Comparison of ENCODE assay signal across 8 mouse cellular contexts in the genomic region with DNA sequence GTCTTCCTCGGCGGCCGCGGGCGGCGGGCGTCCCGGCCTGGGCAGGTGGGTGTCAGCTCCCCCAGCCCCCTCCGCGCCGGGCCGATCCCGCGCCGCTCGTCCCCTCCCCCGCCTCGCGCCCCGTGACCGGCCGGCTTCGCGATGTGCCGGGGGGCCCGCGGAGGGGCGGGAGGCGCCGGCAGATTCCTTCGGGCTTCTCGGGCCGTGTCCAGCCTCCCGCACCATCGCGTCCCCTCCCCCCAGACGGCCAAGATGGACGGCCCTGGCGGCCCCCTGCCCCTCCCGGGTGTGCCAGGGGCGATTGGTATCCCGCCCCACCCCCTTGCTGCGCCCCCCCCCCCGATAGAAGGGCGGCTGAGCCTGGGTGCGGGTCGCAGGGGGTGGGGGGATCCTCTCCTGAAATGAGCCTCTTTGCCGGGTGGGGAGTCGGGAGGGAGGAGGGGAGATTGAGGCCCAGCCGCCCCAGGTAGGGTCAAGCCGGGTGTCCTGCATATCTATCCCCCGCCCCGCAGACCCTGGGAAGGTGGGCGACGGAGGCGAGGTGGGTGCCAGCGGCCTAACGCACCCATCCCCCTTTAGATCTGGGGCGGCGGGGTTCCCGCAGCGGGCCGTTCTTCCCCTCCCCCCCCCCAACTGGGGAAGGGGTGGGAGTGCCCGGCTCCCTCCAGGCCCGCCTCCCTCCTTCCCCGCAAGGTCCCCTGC. TPM values are rescaled to one million over a fixed set of nuclear protein-coding genes. Genes with fewer than 3 reads are reported as not detected.
DNase-seq lines count a peak whose midpoint lies in the region; ATAC-seq and TF ChIP-seq lines count a peak whose summit lies in the region.

No protein-coding gene starts in this region.

- peak overlapping the region; percentile 97 for H3K9ac ChIP-seq in hindbrain, embryonic 16.5 days (ENCODE audit: low read depth, low read length)
- peak overlapping the region; percentile 98 for H3K9ac ChIP-seq in liver, embryonic 15.5 days
- peak overlapping the region; percentile 99 for H3K9ac ChIP-seq in neural tube, embryonic 13.5 days

- DNase-seq in lung, adult 18-20 months = peak; percentile 26 to 47
- no peak for DNase-seq in lung, postnatal 25 days (ENCODE audit: low spot score)
- DNase-seq in cerebellum, adult 9-11 months = peak; percentile 68
- DNase-seq in gastrocnemius, adult 2 months = peak; percentile 70
- peak; percentile 30 for DNase-seq in thymus, postnatal 25 days

- H3K27ac ChIP-seq in gastrocnemius, adult 2 months = peak overlapping the region; percentile 100
- H3K27ac ChIP-seq in hindbrain, embryonic 16.5 days (ENCODE audit: low read depth, low read length) = peak overlapping the region; percentile 99
- H3K27ac ChIP-seq in liver, embryonic 15.5 days (replicated peaks) = peak overlapping the region; percentile 93
- peak overlapping the region; percentile 98 for H3K27ac ChIP-seq in neural tube, embryonic 13.5 days (replicated peaks)

- 0% methylated on average over 21 of the region's 66 CpGs for WGBS in hindbrain, embryonic 16.5 days
- WGBS in liver, embryonic 15.5 days (ENCODE audit: insufficient replicate concordance) = under 1% methylated on average over 50 of the region's 66 CpGs
- WGBS in neural tube, embryonic 13.5 days = 2% methylated on average over 37 of the region's 66 CpGs

- no peak for TF ChIP-seq CTCF in gastrocnemius, adult 2 months (IDR thresholded peaks at IDR 0.05)

- ATAC-seq in hindbrain, embryonic 16.5 days = peak; percentile 40
- ATAC-seq in liver, embryonic 15.5 days (ENCODE audit: insufficient read depth) = peak; percentile 26; the same call in 1 of the 2 replicates
- peak; percentile 69 for ATAC-seq in neural tube, embryonic 13.5 days (ENCODE audit: low read depth)

- H3K36me3 ChIP-seq in hindbrain, embryonic 16.5 days (ENCODE audit: control insufficient read depth, insufficient read depth, low read length) = no peaks in the 10 kb centered on the region
- no peaks in the 10 kb centered on the region for H3K36me3 ChIP-seq in liver, embryonic 15.5 days (replicated peaks)
- no peaks in the 10 kb centered on the region; the same call in 1 of the 2 replicates for H3K36me3 ChIP-seq in neural tube, embryonic 13.5 days

- H3K27me3 ChIP-seq in hindbrain, embryonic 16.5 days (replicated peaks; ENCODE audit: control insufficient read depth, insufficient read depth, low read length) = no peaks in the 10 kb centered on the region
- H3K27me3 ChIP-seq in liver, embryonic 15.5 days = no peaks in the 10 kb centered on the region
- no peaks in the 10 kb centered on the region for H3K27me3 ChIP-seq in neural tube, embryonic 13.5 days

- H3K4me3 ChIP-seq in gastrocnemius, adult 2 months = peak overlapping the region; percentile 96
- H3K4me3 ChIP-seq in hindbrain, embryonic 16.5 days (ENCODE audit: low read length) = peak overlapping the region; percentile 99
- peak overlapping the region; percentile 97 for H3K4me3 ChIP-seq in liver, embryonic 15.5 days (replicated peaks)
- H3K4me3 ChIP-seq in neural tube, embryonic 13.5 days = peak overlapping the region; percentile 99

- peaks cover 25% of the 10 kb centered on the region for H3K4me1 ChIP-seq in hindbrain, embryonic 16.5 days (ENCODE audit: control insufficient read depth, insufficient read depth, low read depth, low read length)
- peaks cover 61% of the 10 kb centered on the region for H3K4me1 ChIP-seq in liver, embryonic 15.5 days (replicated peaks)
- peaks cover 43% of the 10 kb centered on the region for H3K4me1 ChIP-seq in neural tube, embryonic 13.5 days (replicated peaks)

- peak overlapping the region; percentile 94 for H3K4me2 ChIP-seq in hindbrain, embryonic 16.5 days (ENCODE audit: low read length)
- H3K4me2 ChIP-seq in liver, embryonic 15.5 days = peak overlapping the region; percentile 99
- H3K4me2 ChIP-seq in neural tube, embryonic 13.5 days = peak overlapping the region; percentile 84

- no peaks in the 10 kb centered on the region for H3K9me3 ChIP-seq in hindbrain, embryonic 16.5 days (ENCODE audit: control insufficient read depth, low read length)
- no peaks in the 10 kb centered on the region for H3K9me3 ChIP-seq in liver, embryonic 15.5 days (replicated peaks)
- H3K9me3 ChIP-seq in neural tube, embryonic 13.5 days = no peaks in the 10 kb centered on the region

- intact Hi-C loops in gastrocnemius, adult 2 months (cut with DNase I) = loop anchor here (5.0 kb wide), 3 partner anchors 45 to 125 kb away; a partner anchor contains a TSS

RNA-seq across cellular contexts. Expression of a gene that starts 1.2 kb away (rescaled TPM):
- total RNA-seq in gastrocnemius, adult 2 months (2021) = 100 to 1,000 TPM in 1 of 2 experiments, 10 to 100 TPM in 1; 94.6 to 117 TPM
- 52.4 and 53.9 TPM in 2 replicates for polyA plus RNA-seq in hindbrain, embryonic 16.5 days (2015; fragmentation: Nextera tagmentation; extraction: Ambion mirVana)
- 20.4 and 23.0 TPM in 2 replicates for polyA plus RNA-seq in liver, embryonic 15.5 days (2015; fragmentation: Nextera tagmentation; extraction: Ambion mirVana)
- polyA plus RNA-seq in neural tube, embryonic 13.5 days (2015; fragmentation: Nextera tagmentation; extraction: Ambion mirVana) = 83.7 and 89.1 TPM in 2 replicates

RNA-seq across cellular contexts. Expression of a gene that starts 52.0 kb away (rescaled TPM):
- total RNA-seq in gastrocnemius, adult 2 months (2021) = 10 to 100 TPM; 31.5 to 35.5 TPM
- polyA plus RNA-seq in hindbrain, embryonic 16.5 days (2015; fragmentation: Nextera tagmentation; extraction: Ambion mirVana) = 36.1 and 42.5 TPM in 2 replicates
- polyA plus RNA-seq in liver, embryonic 15.5 days (2015; fragmentation: Nextera tagmentation; extraction: Ambion mirVana) = 22.1 and 27.5 TPM in 2 replicates
- polyA plus RNA-seq in neural tube, embryonic 13.5 days (2015; fragmentation: Nextera tagmentation; extraction: Ambion mirVana) = 46.1 and 47.3 TPM in 2 replicates

RNA-seq across cellular contexts. Expression of a gene that starts 52.1 kb away (rescaled TPM):
- 10 to 100 TPM in 1 of 2 experiments, 1 to 10 TPM in 1; 9.1 to 14.9 TPM for total RNA-seq in gastrocnemius, adult 2 months (2021)
- 1.3 and 1.4 TPM in 2 replicates for polyA plus RNA-seq in hindbrain, embryonic 16.5 days (2015; fragmentation: Nextera tagmentation; extraction: Ambion mirVana)
- polyA plus RNA-seq in liver, embryonic 15.5 days (2015; fragmentation: Nextera tagmentation; extraction: Ambion mirVana) = 3.2 and 4.0 TPM in 2 replicates
- polyA plus RNA-seq in neural tube, embryonic 13.5 days (2015; fragmentation: Nextera tagmentation; extraction: Ambion mirVana) = 1.3 and 1.6 TPM in 2 replicates
